Mouse (Mus musculus): ENCODE measurements around the gene Gabarapl1. TPM values are rescaled to one million over a fixed set of nuclear protein-coding genes. Genes with fewer than 3 reads are reported as not detected.

The Gabarapl1 gene
- polyA plus RNA-seq, 1 experiment from 2014 or later: 24.3 TPM

- ATAC-seq (ENCODE audit: insufficient read depth, low FRiP score, low TSS enrichment) (no peak), DNase-seq (ENCODE audit: low spot score) (no peak)
- Histone ChIP-seq H3K4me2 (ENCODE audit: low read depth) (no peak within 1 kb of the TSS), H3K27ac (ENCODE audit: low read depth, low read length) (no peak within 1 kb of the TSS), H3K36me3 (ENCODE audit: control insufficient read depth, insufficient read depth, low read length) (no peaks in the 10 kb centered on the region), H3K9me3 (ENCODE audit: control insufficient read depth, low read length) (no peaks in the 10 kb centered on the region), H3K4me1 (ENCODE audit: control insufficient read depth, insufficient read depth, low read length) (no peaks in the 10 kb centered on the region), H3K27me3 (ENCODE audit: control insufficient read depth, insufficient read depth, low read length) (no peaks in the 10 kb centered on the region), H3K4me3 (ENCODE audit: low read depth, low read length) (no peak within 1 kb of the TSS), H3K9ac (ENCODE audit: low read length) (no peak within 1 kb of the TSS)
- WGBS: 96% methylated on average over 8 of the region's 8 CpGs
Measured at GRCm38 (mm10) chr6:129577605-129578004, 44.6 kb downstream of the Gabarapl1 start, which contains the start of gene Klre1. Gene Klre1, plus strand, starts transcription at chr6:129577905.

- no peak for ATAC-seq (ENCODE audit: insufficient read depth, low FRiP score, low TSS enrichment)
- Histone ChIP-seq H3K9me3 (ENCODE audit: control insufficient read depth, low read length) (no peaks in the 10 kb centered on the region), H3K36me3 (ENCODE audit: control insufficient read depth, insufficient read depth, low read length) (no peaks in the 10 kb centered on the region), H3K27ac (ENCODE audit: low read depth, low read length) (no peak overlapping the region), H3K4me3 (ENCODE audit: low read depth, low read length) (no peak overlapping the region), H3K4me2 (ENCODE audit: low read depth) (no peak overlapping the region), H3K9ac (ENCODE audit: low read length) (no peak overlapping the region), H3K27me3 (ENCODE audit: control insufficient read depth, insufficient read depth, low read length) (no peaks in the 10 kb centered on the region), H3K4me1 (ENCODE audit: control insufficient read depth, insufficient read depth, low read length) (no peaks in the 10 kb centered on the region)
- 60% methylated on average over 4 of the region's 4 CpGs for WGBS
- no peak for DNase-seq (ENCODE audit: low spot score)
Measured at GRCm38 (mm10) chr6:129581274-129581673, 48.3 kb downstream of the Gabarapl1 start.

DNA sequence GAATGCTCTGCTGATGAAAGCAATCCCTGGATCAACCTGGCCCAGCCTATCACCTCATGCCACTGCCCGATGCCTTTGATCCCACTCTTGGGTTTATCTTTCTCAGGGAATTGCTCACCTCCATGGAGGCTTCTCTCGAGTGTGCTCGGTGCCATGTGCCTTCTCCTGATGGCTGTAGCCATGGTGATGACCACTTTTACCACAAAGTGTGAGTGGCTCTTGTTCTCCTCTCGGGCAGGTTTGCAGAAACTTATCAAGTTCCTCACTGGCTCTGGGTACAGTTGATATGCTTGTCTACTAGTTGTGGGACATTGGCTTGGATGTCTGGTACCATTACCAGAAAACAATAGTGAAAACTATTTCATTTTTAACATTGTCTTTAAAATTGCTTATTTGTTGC lies 48.9 kb downstream of the Gabarapl1 start:
- Histone ChIP-seq H3K9ac (ENCODE audit: low read length) (no peak overlapping the region), H3K4me1 (ENCODE audit: control insufficient read depth, insufficient read depth, low read length) (no peaks in the 10 kb centered on the region), H3K4me3 (ENCODE audit: low read depth, low read length) (no peak overlapping the region), H3K27ac (ENCODE audit: low read depth, low read length) (no peak overlapping the region), H3K9me3 (ENCODE audit: control insufficient read depth, low read length) (no peaks in the 10 kb centered on the region), H3K27me3 (ENCODE audit: control insufficient read depth, insufficient read depth, low read length) (no peaks in the 10 kb centered on the region), H3K36me3 (ENCODE audit: control insufficient read depth, insufficient read depth, low read length) (no peaks in the 10 kb centered on the region), H3K4me2 (ENCODE audit: low read depth) (no peak overlapping the region)
- no peak for ATAC-seq (ENCODE audit: insufficient read depth, low FRiP score, low TSS enrichment)
- 88% methylated on average over 4 of the region's 4 CpGs for WGBS
- DNase-seq (ENCODE audit: low spot score): no peak

DNA sequence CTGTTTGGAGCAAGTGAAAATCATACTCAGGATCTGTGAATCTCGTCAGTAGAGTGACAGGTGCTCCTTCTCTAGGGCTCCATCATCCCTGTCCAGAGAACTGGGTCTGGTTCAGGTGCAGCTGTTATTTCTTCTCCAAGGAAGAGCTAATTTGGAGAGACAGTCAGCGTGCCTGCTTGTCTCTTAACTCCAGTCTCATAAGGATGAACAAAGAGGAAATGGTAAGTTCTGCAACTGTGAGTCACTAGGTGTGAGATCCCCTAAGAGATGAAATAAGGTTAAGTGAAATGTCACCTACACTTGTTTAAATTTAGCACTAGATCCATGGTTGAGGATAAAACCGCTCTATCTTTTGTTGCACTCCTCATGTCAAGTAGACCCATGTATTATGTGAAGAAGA lies 50.1 kb downstream of the Gabarapl1 start:
- Histone ChIP-seq H3K36me3 (ENCODE audit: control insufficient read depth, insufficient read depth, low read length) (no peaks in the 10 kb centered on the region), H3K4me2 (ENCODE audit: low read depth) (no peak overlapping the region), H3K9me3 (ENCODE audit: control insufficient read depth, low read length) (no peaks in the 10 kb centered on the region), H3K4me3 (ENCODE audit: low read depth, low read length) (no peak overlapping the region), H3K27ac (ENCODE audit: low read depth, low read length) (no peak overlapping the region), H3K4me1 (ENCODE audit: control insufficient read depth, insufficient read depth, low read length) (no peaks in the 10 kb centered on the region), H3K27me3 (ENCODE audit: control insufficient read depth, insufficient read depth, low read length) (no peaks in the 10 kb centered on the region), H3K9ac (ENCODE audit: low read length) (no peak overlapping the region)
- WGBS: 78% methylated on average over 3 of the region's 3 CpGs
- no peak for ATAC-seq (ENCODE audit: insufficient read depth, low FRiP score, low TSS enrichment)
- DNase-seq (ENCODE audit: low spot score): no peak

- Histone ChIP-seq H3K9ac (ENCODE audit: low read length) (no peak within 1 kb of the TSS), H3K4me3 (ENCODE audit: low read depth, low read length) (no peak within 1 kb of the TSS), H3K27me3 (ENCODE audit: control insufficient read depth, insufficient read depth, low read length) (no peaks in the 10 kb centered on the region), H3K27ac (ENCODE audit: low read depth, low read length) (no peak within 1 kb of the TSS), H3K36me3 (ENCODE audit: control insufficient read depth, insufficient read depth, low read length) (no peaks in the 10 kb centered on the region), H3K4me1 (ENCODE audit: control insufficient read depth, insufficient read depth, low read length) (no peaks in the 10 kb centered on the region), H3K4me2 (ENCODE audit: low read depth) (no peak within 1 kb of the TSS), H3K9me3 (ENCODE audit: control insufficient read depth, low read length) (no peaks in the 10 kb centered on the region)
- DNase-seq (ENCODE audit: low spot score) (no peak), ATAC-seq (ENCODE audit: insufficient read depth, low FRiP score, low TSS enrichment) (no peak)
- WGBS: 80% methylated on average over 3 of the region's 3 CpGs
Measured at GRCm38 (mm10) chr6:129591508-129591907, 58.5 kb downstream of the Gabarapl1 start, which contains the start of gene Klrd1. Gene Klrd1, plus strand, starts transcription at chr6:129591782.

Other genes starting within 250 kb of the Gabarapl1 start
- gene 4922502D21Rik, start 201.4 kb upstream of the Gabarapl1 start, polyA plus RNA-seq (2014; fragmentation: Nextera tagmentation; extraction: Ambion mirVana): not detected in 2 replicates
- gene Clec12a, start 190.5 kb upstream of the Gabarapl1 start, polyA plus RNA-seq (2014; fragmentation: Nextera tagmentation; extraction: Ambion mirVana): 0.49 and 0.53 TPM in 2 replicates
- 0.37 TPM in 1 of 2 replicates, not detected in the other for gene Clec12b, start 147.3 kb upstream of the Gabarapl1 start, polyA plus RNA-seq (2014; fragmentation: Nextera tagmentation; extraction: Ambion mirVana)
- gene Clec1b, start 135.9 kb upstream of the Gabarapl1 start, polyA plus RNA-seq (2014; fragmentation: Nextera tagmentation; extraction: Ambion mirVana): 11.8 and 13.4 TPM in 2 replicates
- 0.37 and 0.59 TPM in 2 replicates for gene Clec9a, start 124.3 kb upstream of the Gabarapl1 start, polyA plus RNA-seq (2014; fragmentation: Nextera tagmentation; extraction: Ambion mirVana)
- gene Clec1a, start 81.2 kb upstream of the Gabarapl1 start, polyA plus RNA-seq (2014; fragmentation: Nextera tagmentation; extraction: Ambion mirVana): 1.6 and 1.8 TPM in 2 replicates
- not detected in 2 replicates for gene Olr1, start 26.0 kb upstream of the Gabarapl1 start, polyA plus RNA-seq (2014; fragmentation: Nextera tagmentation; extraction: Ambion mirVana)
- not detected in 2 replicates for gene Tmem52b, start 20.6 kb upstream of the Gabarapl1 start, polyA plus RNA-seq (2014; fragmentation: Nextera tagmentation; extraction: Ambion mirVana)
- gene Klre1, start 44.7 kb downstream of the Gabarapl1 start, polyA plus RNA-seq (2014; fragmentation: Nextera tagmentation; extraction: Ambion mirVana): not detected in 2 replicates
- not detected in 2 replicates for gene Klrd1, start 58.6 kb downstream of the Gabarapl1 start, polyA plus RNA-seq (2014; fragmentation: Nextera tagmentation; extraction: Ambion mirVana)
- 0.07 and 0.12 TPM in 2 replicates for gene Klrk1, start 90.7 kb downstream of the Gabarapl1 start, polyA plus RNA-seq (2014; fragmentation: Nextera tagmentation; extraction: Ambion mirVana)
- not detected in 2 replicates for gene Klrc3, start 110.2 kb downstream of the Gabarapl1 start, polyA plus RNA-seq (2014; fragmentation: Nextera tagmentation; extraction: Ambion mirVana)
- not detected in 2 replicates for gene Klrc2, start 127.5 kb downstream of the Gabarapl1 start, polyA plus RNA-seq (2014; fragmentation: Nextera tagmentation; extraction: Ambion mirVana)
- gene Klrc1, start 145.8 kb downstream of the Gabarapl1 start, polyA plus RNA-seq (2014; fragmentation: Nextera tagmentation; extraction: Ambion mirVana): not detected in 2 replicates
- not detected in 2 replicates for gene Klri1, start 184.0 kb downstream of the Gabarapl1 start, polyA plus RNA-seq (2014; fragmentation: Nextera tagmentation; extraction: Ambion mirVana)
- gene Klri2, start 207.3 kb downstream of the Gabarapl1 start, polyA plus RNA-seq (2014; fragmentation: Nextera tagmentation; extraction: Ambion mirVana): not detected in 2 replicates

Measured in neural tube, embryonic 11.5 days (tissue).